Mouse (Mus musculus): Measurements from ENCODE around the gene Mmachc.

- no peak for TF ChIP-seq POLR2A (IDR thresholded peaks at IDR 0.05; ENCODE audit: low read depth, low read length)
- no peak for TF ChIP-seq BHLHE40 (IDR thresholded peaks at IDR 0.05; ENCODE audit: low read depth, low read length)
- TF ChIP-seq RAD21 (IDR thresholded peaks at IDR 0.05; ENCODE audit: low read depth, low read length): no peak
Measured at GRCm38 (mm10) chr4:116693785-116694184, 14.4 kb downstream of the Mmachc start.

Measured in CH12.LX (cell line).